30 mouse cellular contexts compared by ENCODE assay signal in the genomic region with DNA sequence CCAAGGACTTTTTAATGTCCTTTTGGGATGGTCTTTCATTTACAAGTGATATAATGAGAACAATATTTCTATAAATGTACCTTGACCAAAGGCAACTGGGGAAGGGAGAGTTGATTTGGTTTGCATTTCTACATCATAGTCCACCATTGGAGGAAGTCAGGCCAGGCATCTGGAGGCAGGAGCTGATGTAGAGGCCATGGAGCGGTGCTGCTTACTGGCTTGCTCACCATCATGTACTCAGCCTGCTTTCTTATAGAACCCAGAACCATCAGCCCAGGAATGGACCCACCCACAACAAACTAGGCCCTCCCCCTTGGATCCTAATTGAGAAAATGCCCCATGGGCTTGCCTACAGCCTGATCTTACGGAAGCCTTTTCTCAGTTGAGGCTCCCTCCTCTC. TPM values are rescaled to one million over a fixed set of nuclear protein-coding genes. Genes with fewer than 3 reads are reported as not detected.
"Had no signal": no experiment of that assay in that cellular context is flagged by ENCODE, and none has a peak within 500 bp of the region (broad histone marks: within the 10 kb centered on the region; RNA-seq: fewer than 3 reads in every experiment).

No protein-coding gene starts in this region.

- H3K27ac ChIP-seq: embryonic facial prominence, embryonic 10.5 days; embryonic facial prominence, embryonic 12.5 days; embryonic facial prominence, embryonic 13.5 days; embryonic facial prominence, embryonic 15.5 days; forebrain, embryonic 10.5 days; forebrain, embryonic 12.5 days; forebrain, embryonic 13.5 days; forebrain, embryonic 15.5 days; gastrocnemius, adult 2 months; heart, adult 2 months had no signal

- H3K36me3 ChIP-seq: embryonic facial prominence, embryonic 10.5 days; embryonic facial prominence, embryonic 12.5 days; embryonic facial prominence, embryonic 13.5 days; embryonic facial prominence, embryonic 15.5 days; forebrain, embryonic 10.5 days; forebrain, embryonic 12.5 days; forebrain, embryonic 15.5 days had no signal

- ATAC-seq: forebrain, embryonic 13.5 days; forebrain, embryonic 14.5 days; forebrain, embryonic 15.5 days; forebrain, embryonic 16.5 days; forebrain, postnatal 0 days had no signal

- H3K9me3 ChIP-seq: embryonic facial prominence, embryonic 10.5 days; embryonic facial prominence, embryonic 12.5 days; embryonic facial prominence, embryonic 13.5 days; embryonic facial prominence, embryonic 15.5 days; forebrain, embryonic 10.5 days; forebrain, embryonic 12.5 days; forebrain, embryonic 13.5 days; forebrain, embryonic 15.5 days had no signal

- DNase-seq: cerebellum, adult 2 months; cerebellum, adult 8-10 months; cerebellum, adult 9-10 months; cerebellum, adult 9-11 months; cerebellum, postnatal 10 days; cerebellum, postnatal 14 days; cerebellum, postnatal 25 days; cerebellum, postnatal 36 days; embryo, embryonic 11 days; forebrain, postnatal 0 days; gastrocnemius, adult 2 months; gastrocnemius, postnatal 10 days; gastrocnemius, postnatal 14 days; gastrocnemius, postnatal 25 days; gastrocnemius, postnatal 36 days; heart, adult 2 months had no signal

- H3K9ac ChIP-seq: embryonic facial prominence, embryonic 12.5 days; embryonic facial prominence, embryonic 13.5 days; embryonic facial prominence, embryonic 15.5 days; forebrain, embryonic 12.5 days; forebrain, embryonic 13.5 days; forebrain, embryonic 15.5 days; forebrain, postnatal 0 days had no signal

- H3K4me3 ChIP-seq: embryonic facial prominence, embryonic 10.5 days; embryonic facial prominence, embryonic 12.5 days; embryonic facial prominence, embryonic 13.5 days; embryonic facial prominence, embryonic 15.5 days; erythroblast, embryonic 14.5 days; forebrain, embryonic 10.5 days; forebrain, embryonic 12.5 days; forebrain, embryonic 13.5 days; forebrain, embryonic 15.5 days; gastrocnemius, adult 2 months; heart, adult 2 months had no signal

- H3K4me2 ChIP-seq: embryonic facial prominence, embryonic 12.5 days; embryonic facial prominence, embryonic 13.5 days; embryonic facial prominence, embryonic 15.5 days; forebrain, embryonic 12.5 days; forebrain, embryonic 13.5 days; forebrain, embryonic 15.5 days had no signal

- H3K27me3 ChIP-seq: embryonic facial prominence, embryonic 12.5 days; embryonic facial prominence, embryonic 13.5 days; embryonic facial prominence, embryonic 15.5 days; forebrain, embryonic 13.5 days; forebrain, embryonic 15.5 days had no signal

- H3K4me1 ChIP-seq: embryonic facial prominence, embryonic 10.5 days; embryonic facial prominence, embryonic 12.5 days; embryonic facial prominence, embryonic 13.5 days; embryonic facial prominence, embryonic 15.5 days; forebrain, embryonic 10.5 days; forebrain, embryonic 12.5 days; forebrain, embryonic 13.5 days; forebrain, embryonic 15.5 days had no signal

RNA-seq across cellular contexts. Expression of a gene that starts 7.4 kb away (rescaled TPM):
- total RNA-seq: gastrocnemius, adult 18-20 months; gastrocnemius, adult 2 months; gastrocnemius, adult 8-10 months; gastrocnemius, postnatal 10 days; gastrocnemius, postnatal 14 days; gastrocnemius, postnatal 25 days; gastrocnemius, postnatal 36 days; heart, adult 18-20 months; heart, adult 2 months had no signal
- polyA plus RNA-seq: erythroblast, embryonic 14.5 days had no signal
